Mouse (Mus musculus): Measurements from ENCODE around the gene Rtel1. TPM values are rescaled to one million over a fixed set of nuclear protein-coding genes. Genes with fewer than 3 reads are reported as not detected.

The Rtel1 gene
- polyA plus RNA-seq, 1 experiment from 2014 or later = 22.9 TPM

DNA sequence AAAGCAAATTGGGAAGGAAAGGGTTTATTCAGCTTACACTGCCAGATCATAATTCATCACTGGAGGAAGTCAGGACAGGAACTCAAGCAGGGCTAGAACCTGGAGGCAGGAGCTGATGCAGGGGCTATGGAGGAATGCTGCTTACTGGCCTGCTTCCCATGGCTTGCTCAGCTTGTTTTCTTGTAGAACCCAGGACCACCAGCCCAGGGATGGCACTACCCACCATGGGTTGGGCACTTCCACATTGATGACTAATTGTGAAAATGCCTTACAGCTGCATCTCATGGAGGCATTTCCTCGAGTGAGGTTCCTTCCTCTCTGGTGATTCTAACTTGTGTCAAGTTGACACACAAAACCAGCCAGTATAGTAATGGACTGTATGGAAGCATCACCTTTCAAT lies 28.6 kb upstream of the Rtel1 start:
- Histone ChIP-seq H3K4me3 (replicated peaks) (no peak overlapping the region), H3K4me1 (replicated peaks) (peaks cover 34% of the 10 kb centered on the region), H3K9me3 (replicated peaks) (no peaks in the 10 kb centered on the region), H3K36me3 (replicated peaks) (peaks cover 4% of the 10 kb centered on the region; the same call in 1 of the 2 replicates), H3K4me2 (no peak overlapping the region), H3K27me3 (no peaks in the 10 kb centered on the region), H3K9ac (no peak overlapping the region), H3K27ac (replicated peaks) (no peak overlapping the region)
- WGBS (ENCODE audit: insufficient replicate concordance) = 20% methylated on average over 1 of the region's 1 CpGs
- ATAC-seq (ENCODE audit: insufficient read depth) = no peak

DNA sequence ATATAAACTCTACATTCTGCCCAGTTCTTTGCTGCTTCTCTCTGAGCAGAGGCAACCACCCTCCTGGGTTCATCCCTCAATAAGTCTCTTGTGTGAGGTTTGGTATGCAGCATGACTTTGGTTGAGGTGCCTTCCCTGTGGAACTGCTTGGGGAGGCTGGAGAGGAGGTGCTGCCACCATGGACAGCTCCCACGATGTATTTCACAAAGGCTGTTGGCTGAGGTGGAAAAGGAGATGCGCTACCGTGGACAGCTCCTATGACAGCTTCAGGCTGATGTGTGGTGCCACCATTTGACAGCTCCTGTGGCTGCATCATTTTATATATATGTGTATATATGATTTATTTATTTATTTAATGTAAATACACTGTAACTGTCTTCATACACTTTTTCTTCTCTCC lies 17.5 kb upstream of the Rtel1 start:
- peaks cover 28% of the 10 kb centered on the region for H3K36me3 ChIP-seq (replicated peaks)
- no peak overlapping the region for H3K27ac ChIP-seq (replicated peaks)
- no peak overlapping the region for H3K4me2 ChIP-seq
- H3K4me1 ChIP-seq (replicated peaks) = no peaks in the 10 kb centered on the region
- no peaks in the 10 kb centered on the region for H3K9me3 ChIP-seq (replicated peaks)
- H3K9ac ChIP-seq = no peak overlapping the region
- peaks cover 21% of the 10 kb centered on the region for H3K27me3 ChIP-seq
- no peak overlapping the region for H3K4me3 ChIP-seq (replicated peaks)
- 26% methylated on average over 3 of the region's 3 CpGs for WGBS (ENCODE audit: insufficient replicate concordance)
- ATAC-seq (ENCODE audit: insufficient read depth) = no peak

GRCm38 (mm10) chr2:181304944-181305343 lies 14.6 kb upstream of the Rtel1 start:
- Histone ChIP-seq H3K36me3 (replicated peaks) (peaks cover 21% of the 10 kb centered on the region), H3K4me2 (no peak overlapping the region), H3K9me3 (replicated peaks) (no peaks in the 10 kb centered on the region), H3K27me3 (peaks cover 47% of the 10 kb centered on the region), H3K4me1 (replicated peaks) (no peaks in the 10 kb centered on the region), H3K4me3 (replicated peaks) (no peak overlapping the region), H3K9ac (no peak overlapping the region), H3K27ac (replicated peaks) (no peak overlapping the region)
- ATAC-seq (ENCODE audit: insufficient read depth) = no peak
- 40% methylated on average over 1 of the region's 1 CpGs for WGBS (ENCODE audit: insufficient replicate concordance)

DNA sequence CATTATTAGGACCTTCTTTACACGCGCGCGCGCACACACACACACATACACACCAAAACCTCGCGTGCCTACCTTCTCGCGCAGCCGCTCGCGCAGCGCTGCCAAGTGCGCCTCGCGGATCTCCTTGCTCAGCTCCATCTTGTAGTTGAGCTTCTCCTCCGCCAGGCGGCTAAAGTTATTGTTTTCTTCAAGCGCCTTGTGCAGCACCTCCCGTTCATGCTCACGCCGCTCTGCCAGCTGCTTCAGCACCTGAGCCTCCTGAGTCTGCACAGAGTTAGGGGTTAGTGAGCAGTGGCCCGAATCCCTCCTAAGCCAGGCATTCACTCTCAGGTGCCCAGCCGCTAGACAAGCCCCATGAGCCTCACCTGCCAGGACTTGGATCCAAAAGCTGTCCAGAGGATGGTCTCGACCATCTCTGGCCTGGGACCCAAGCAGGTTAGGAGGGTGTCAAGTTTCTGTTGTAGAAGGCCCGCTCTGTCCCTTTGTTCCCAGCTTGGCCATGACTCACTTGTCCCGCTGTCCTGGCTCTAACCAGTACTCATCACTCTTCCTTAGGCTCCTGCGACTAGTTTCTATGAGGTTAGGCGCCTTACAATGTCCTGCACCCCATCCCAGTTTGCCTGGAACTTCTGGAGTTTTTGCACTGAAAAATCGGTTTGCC lies 12.3 kb upstream of the Rtel1 start:
- H3K4me2 ChIP-seq = no peak overlapping the region
- no peak overlapping the region for H3K4me3 ChIP-seq (replicated peaks)
- no peaks in the 10 kb centered on the region for H3K36me3 ChIP-seq (replicated peaks)
- peaks cover 65% of the 10 kb centered on the region for H3K27me3 ChIP-seq
- no peaks in the 10 kb centered on the region for H3K9me3 ChIP-seq (replicated peaks)
- ATAC-seq (ENCODE audit: insufficient read depth) = no peak
- H3K4me1 ChIP-seq (replicated peaks) = no peaks in the 10 kb centered on the region
- WGBS (ENCODE audit: insufficient replicate concordance) = 15% methylated on average over 30 of the region's 30 CpGs
- no peak overlapping the region for H3K9ac ChIP-seq
- no peak overlapping the region for H3K27ac ChIP-seq (replicated peaks)

GRCm38 (mm10) chr2:181312435-181312834 lies 7.1 kb upstream of the Rtel1 start:
- Histone ChIP-seq H3K4me1 (replicated peaks) (0 out of 2 replicates have a peak, but pooled peaks cover 5% of the 10 kb centered on the region), H3K9me3 (replicated peaks) (no peaks in the 10 kb centered on the region), H3K36me3 (replicated peaks) (no peaks in the 10 kb centered on the region), H3K9ac (no peak overlapping the region), H3K4me3 (replicated peaks) (no peak overlapping the region), H3K4me2 (no peak overlapping the region), H3K27me3 (peaks cover 92% of the 10 kb centered on the region), H3K27ac (replicated peaks) (no peak overlapping the region)
- 56% methylated on average over 3 of the region's 3 CpGs for WGBS (ENCODE audit: insufficient replicate concordance)
- ATAC-seq (ENCODE audit: insufficient read depth) = no peak

DNA sequence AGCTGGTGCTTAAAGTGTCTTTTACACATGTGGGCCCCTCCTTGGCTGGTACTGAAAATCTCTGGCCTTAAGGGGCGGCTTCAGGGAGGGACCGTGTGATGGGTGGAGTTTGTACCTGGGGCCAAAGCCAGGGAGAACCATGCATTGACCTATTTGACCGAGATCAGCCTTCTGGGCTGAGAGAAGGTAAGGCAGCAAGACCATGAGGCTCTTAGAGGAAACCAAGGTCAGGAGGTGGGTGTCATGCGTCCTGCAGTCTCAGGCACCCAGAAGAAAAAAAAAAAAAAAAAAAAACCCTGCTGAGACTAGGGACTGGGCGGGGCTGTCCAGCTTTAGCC lies 6.6 kb upstream of the Rtel1 start:
- Histone ChIP-seq H3K4me2 (no peak overlapping the region), H3K4me3 (replicated peaks) (no peak overlapping the region), H3K9me3 (replicated peaks) (no peaks in the 10 kb centered on the region), H3K4me1 (replicated peaks) (0 out of 2 replicates have a peak, but pooled peaks cover 5% of the 10 kb centered on the region), H3K27me3 (peaks cover 89% of the 10 kb centered on the region), H3K27ac (replicated peaks) (no peak overlapping the region), H3K36me3 (replicated peaks) (no peaks in the 10 kb centered on the region), H3K9ac (no peak overlapping the region)
- no peak for ATAC-seq (ENCODE audit: insufficient read depth)
- 14% methylated on average over 5 of the region's 5 CpGs for WGBS (ENCODE audit: insufficient replicate concordance)

- Histone ChIP-seq H3K4me3 (replicated peaks) (0 out of 2 replicates have a peak overlapping the region, but pooled peaks have one; percentile 4), H3K4me2 (no peak overlapping the region; the same call in none of the 2 replicates)
Measured at GRCm38 (mm10) chr2:181313344-181314079, 6.0 kb upstream of the Rtel1 start.

GRCm38 (mm10) chr2:181314080-181314810 lies 5.3 kb upstream of the Rtel1 start, which contains the start of gene Stmn3:
Gene Stmn3, minus strand, starts transcription at chr2:181314500.
- peaks cover 86% of the 10 kb centered on the region for H3K27me3 ChIP-seq
- no peak within 1 kb of the TSS for H3K27ac ChIP-seq (replicated peaks)
- no peaks in the 10 kb centered on the region for H3K9me3 ChIP-seq (replicated peaks)
- 0 out of 2 replicates have a peak within 1 kb of the TSS, but pooled peaks have one; percentile 4 for H3K4me3 ChIP-seq (replicated peaks)
- peaks cover 9% of the 10 kb centered on the region for H3K4me1 ChIP-seq (replicated peaks)
- no peak within 1 kb of the TSS; the same call in none of the 2 replicates for H3K4me2 ChIP-seq
- no peaks in the 10 kb centered on the region for H3K36me3 ChIP-seq (replicated peaks)
- H3K9ac ChIP-seq = no peak within 1 kb of the TSS
- ATAC-seq (ENCODE audit: insufficient read depth) = no peak
- 5% methylated on average over 23 of the region's 23 CpGs for WGBS (ENCODE audit: insufficient replicate concordance)

More at GRCm38 (mm10) chr2:181313344-181314079, 6.0 kb upstream of the Rtel1 start:
- Histone ChIP-seq H3K36me3 (replicated peaks) (no peaks in the 10 kb centered on the region), H3K9me3 (replicated peaks) (no peaks in the 10 kb centered on the region), H3K9ac (no peak overlapping the region), H3K4me1 (replicated peaks) (0 out of 2 replicates have a peak, but pooled peaks cover 5% of the 10 kb centered on the region), H3K27me3 (peaks cover 89% of the 10 kb centered on the region), H3K27ac (replicated peaks) (no peak overlapping the region)
- no peak for ATAC-seq (ENCODE audit: insufficient read depth)
- 5% methylated on average over 35 of the region's 35 CpGs for WGBS (ENCODE audit: insufficient replicate concordance)

GRCm38 (mm10) chr2:181320103-181320499 lies 562 bp downstream of the Rtel1 start:
- ATAC-seq (ENCODE audit: insufficient read depth) = 0 out of 2 replicates have a peak, but pooled peaks have one; percentile 4
- Histone ChIP-seq H3K9ac (peak overlapping the region; percentile 63), H3K4me1 (replicated peaks) (peaks cover 20% of the 10 kb centered on the region), H3K27me3 (peaks cover 36% of the 10 kb centered on the region), H3K4me3 (replicated peaks) (peak overlapping the region; percentile 80), H3K27ac (replicated peaks) (peak overlapping the region; percentile 96), H3K36me3 (replicated peaks) (peaks cover 43% of the 10 kb centered on the region), H3K9me3 (replicated peaks) (no peaks in the 10 kb centered on the region), H3K4me2 (peak overlapping the region; percentile 80)
- WGBS (ENCODE audit: insufficient replicate concordance) = 13% methylated on average over 7 of the region's 7 CpGs

DNA sequence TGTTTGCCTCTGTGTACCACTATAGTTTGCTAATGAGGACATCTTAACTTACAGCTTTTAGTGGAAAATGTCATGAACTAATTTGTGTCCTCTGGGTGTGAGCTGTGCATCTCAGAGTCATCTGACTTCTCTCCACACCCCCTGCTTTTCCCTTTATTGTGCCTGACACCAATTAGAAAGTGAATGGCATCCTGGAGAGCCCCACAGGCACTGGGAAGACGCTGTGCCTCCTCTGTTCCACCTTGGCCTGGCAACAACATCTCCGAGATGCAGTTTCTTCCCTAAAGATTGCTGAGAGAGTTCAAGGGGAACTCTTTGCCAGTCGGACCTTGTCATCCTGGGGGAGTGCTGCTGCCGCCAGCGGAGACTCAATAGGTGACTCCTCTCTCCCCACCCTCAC lies 2.6 kb downstream of the Rtel1 start:
- Histone ChIP-seq H3K9me3 (replicated peaks) (no peaks in the 10 kb centered on the region), H3K4me3 (replicated peaks) (no peak overlapping the region), H3K4me2 (no peak overlapping the region), H3K27me3 (peaks cover 15% of the 10 kb centered on the region), H3K4me1 (replicated peaks) (peaks cover 20% of the 10 kb centered on the region), H3K27ac (replicated peaks) (no peak overlapping the region), H3K9ac (no peak overlapping the region), H3K36me3 (replicated peaks) (peaks cover 61% of the 10 kb centered on the region)
- WGBS (ENCODE audit: insufficient replicate concordance) = 69% methylated on average over 5 of the region's 5 CpGs
- ATAC-seq (ENCODE audit: insufficient read depth) = no peak

DNA sequence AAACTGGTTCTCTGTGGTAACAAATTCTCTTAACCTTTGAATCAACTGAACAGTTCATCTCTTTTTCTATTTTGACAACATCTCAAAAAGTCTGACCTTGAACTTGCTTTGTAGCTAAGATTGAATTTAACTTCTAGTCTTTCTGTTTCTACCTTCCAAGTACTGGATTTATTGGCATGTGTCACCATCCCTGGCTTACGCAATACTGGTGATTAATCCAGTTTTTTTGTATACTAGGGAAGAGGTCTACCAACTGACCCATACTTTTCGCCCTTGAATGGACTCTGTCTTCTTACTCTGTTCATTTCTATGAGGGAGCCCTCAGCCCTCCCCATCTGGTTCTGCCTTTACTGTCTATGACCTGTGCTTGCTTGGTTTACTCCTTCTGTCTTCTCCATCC lies 6.6 kb downstream of the Rtel1 start:
- no peaks in the 10 kb centered on the region for H3K27me3 ChIP-seq

More for the DNA sequence above, 6.6 kb downstream of the Rtel1 start:
- H3K4me2 ChIP-seq = no peak overlapping the region
- H3K27ac ChIP-seq (replicated peaks) = no peak overlapping the region
- no peaks in the 10 kb centered on the region for H3K4me1 ChIP-seq (replicated peaks)
- WGBS (ENCODE audit: insufficient replicate concordance) = 73% methylated on average over 2 of the region's 2 CpGs
- no peaks in the 10 kb centered on the region for H3K9me3 ChIP-seq (replicated peaks)
- no peak overlapping the region for H3K4me3 ChIP-seq (replicated peaks)
- no peak for ATAC-seq (ENCODE audit: insufficient read depth)
- no peak overlapping the region for H3K9ac ChIP-seq
- peaks cover 93% of the 10 kb centered on the region for H3K36me3 ChIP-seq (replicated peaks)

All from liver, embryonic 15.5 days (tissue).